Mouse (Mus musculus): ENCODE measurements around the gene Atxn1l. TPM values are rescaled to one million over a fixed set of nuclear protein-coding genes. Genes with fewer than 3 reads are reported as not detected.

Atxn1l gene
- polyA plus RNA-seq, 1 experiment from 2014 or later: 4.8 TPM

DNA sequence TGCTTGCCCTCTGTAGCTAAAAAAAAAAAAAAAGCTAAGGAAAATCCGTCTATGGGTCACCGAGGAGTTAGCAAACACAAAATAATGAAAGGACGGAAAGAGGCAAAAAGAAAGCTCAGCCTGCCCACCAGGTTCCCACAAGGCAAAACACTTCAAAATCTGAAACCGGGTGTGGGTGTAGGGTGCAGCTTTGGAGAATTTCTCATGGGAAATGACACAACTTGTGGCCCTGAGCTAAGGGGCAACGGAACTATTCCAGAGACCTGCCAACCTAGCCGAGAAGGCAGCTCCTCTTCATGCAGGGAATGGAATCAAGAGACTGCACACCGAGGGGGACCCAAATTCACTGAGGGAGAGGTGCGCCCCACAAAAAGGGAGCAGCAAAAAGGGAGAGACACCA is 720 bp downstream of the Atxn1l start:
- no peak for TF ChIP-seq CTCF (IDR thresholded peaks at IDR 0.05; ENCODE audit: low read depth)
- WGBS: 7% methylated on average over 8 of the region's 8 CpGs
- H3K4me1 ChIP-seq (replicated peaks; ENCODE audit: insufficient read depth, low read length): peaks cover 15% of the 10 kb centered on the region; the same call in 1 of the 2 replicates
- H3K27me3 ChIP-seq (ENCODE audit: insufficient read depth, low read length): no peaks in the 10 kb centered on the region
- DNase-seq (ENCODE audit: low spot score) (no peak), ATAC-seq (replicated peaks; ENCODE audit: low FRiP score, low read depth) (no peak; the same call in 1 of the 2 replicates)
- H3K4me3 ChIP-seq (replicated peaks; ENCODE audit: low read depth, low read length): peak overlapping the region; percentile 96
- no peaks in the 10 kb centered on the region for H3K9me3 ChIP-seq (replicated peaks; ENCODE audit: low read length)
- H3K27ac ChIP-seq: peak overlapping the region; percentile 85
- H3K36me3 ChIP-seq (ENCODE audit: insufficient read depth, low read length): peaks cover 22% of the 10 kb centered on the region; the same call in 1 of the 2 replicates
- H3K4me2 ChIP-seq (ENCODE audit: low read length): peak overlapping the region; percentile 94
- H3K9ac ChIP-seq (ENCODE audit: low read depth, low read length): peak overlapping the region; percentile 98

DNA sequence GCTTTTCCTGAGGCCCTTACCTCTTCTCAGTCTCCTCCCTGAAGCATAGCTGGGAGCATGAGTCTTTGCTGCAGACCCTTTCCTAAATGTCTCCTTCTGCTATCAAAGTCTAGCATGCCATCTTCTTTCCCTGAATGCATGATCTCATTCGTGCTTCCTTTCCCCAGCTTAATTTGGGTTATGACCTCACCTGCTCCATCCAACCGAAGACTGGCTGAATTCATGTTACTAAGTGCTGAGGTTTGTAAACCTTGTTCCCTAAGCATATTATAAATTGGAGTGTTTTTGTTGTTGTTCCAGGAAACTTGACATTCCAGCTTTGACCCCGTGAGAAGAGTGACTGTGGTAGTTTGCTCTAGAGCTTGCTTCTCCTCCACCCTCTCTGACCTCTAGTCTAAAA is 3.5 kb downstream of the Atxn1l start:
- DNase-seq (ENCODE audit: low spot score) (no peak), ATAC-seq (replicated peaks; ENCODE audit: low FRiP score, low read depth) (no peak)
- Histone ChIP-seq H3K9me3 (replicated peaks; ENCODE audit: low read length) (no peaks in the 10 kb centered on the region), H3K9ac (ENCODE audit: low read depth, low read length) (no peak overlapping the region), H3K4me3 (replicated peaks; ENCODE audit: low read depth, low read length) (no peak overlapping the region), H3K36me3 (ENCODE audit: insufficient read depth, low read length) (peaks cover 29% of the 10 kb centered on the region; the same call in 1 of the 2 replicates), H3K27ac (no peak overlapping the region), H3K27me3 (ENCODE audit: insufficient read depth, low read length) (no peaks in the 10 kb centered on the region), H3K4me1 (replicated peaks; ENCODE audit: insufficient read depth, low read length) (peaks cover 15% of the 10 kb centered on the region; the same call in 1 of the 2 replicates), H3K4me2 (ENCODE audit: low read length) (no peak overlapping the region)
- 83% methylated on average over 3 of the region's 3 CpGs for WGBS
- TF ChIP-seq CTCF (IDR thresholded peaks at IDR 0.05; ENCODE audit: low read depth): no peak

DNA sequence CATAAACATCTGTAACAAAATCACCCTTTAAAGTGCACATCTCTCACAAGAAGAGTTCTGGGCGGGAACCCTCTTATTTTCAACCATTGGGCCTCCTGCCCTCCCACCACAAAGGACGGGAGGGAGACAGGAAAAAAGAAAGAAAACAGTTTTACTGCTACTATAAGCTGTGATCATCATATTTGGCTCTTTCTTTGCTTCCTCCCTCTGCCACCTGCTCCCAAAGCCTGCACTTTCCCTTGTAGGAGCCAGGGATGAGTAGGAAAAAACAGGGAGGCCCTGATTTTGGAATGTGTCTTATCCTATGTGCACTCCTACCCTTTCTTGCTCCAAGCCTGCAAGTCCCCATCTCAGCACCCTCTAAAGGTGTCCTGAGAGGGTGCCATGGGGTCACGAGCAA is 6.5 kb downstream of the Atxn1l start:
- no peak for DNase-seq (ENCODE audit: low spot score)
- Histone ChIP-seq H3K4me3 (replicated peaks; ENCODE audit: low read depth, low read length) (no peak overlapping the region), H3K9me3 (replicated peaks; ENCODE audit: low read length) (no peaks in the 10 kb centered on the region), H3K27ac (no peak overlapping the region), H3K4me2 (ENCODE audit: low read length) (no peak overlapping the region), H3K4me1 (replicated peaks; ENCODE audit: insufficient read depth, low read length) (peaks cover 4% of the 10 kb centered on the region; the same call in 1 of the 2 replicates), H3K36me3 (ENCODE audit: insufficient read depth, low read length) (peaks cover 31% of the 10 kb centered on the region; the same call in 1 of the 2 replicates), H3K9ac (ENCODE audit: low read depth, low read length) (no peak overlapping the region), H3K27me3 (ENCODE audit: insufficient read depth, low read length) (no peaks in the 10 kb centered on the region)
- WGBS: 67% methylated on average over 3 of the region's 3 CpGs
- no peak for ATAC-seq (replicated peaks; ENCODE audit: low FRiP score, low read depth)
- no peak for TF ChIP-seq CTCF (IDR thresholded peaks at IDR 0.05; ENCODE audit: low read depth)

DNA sequence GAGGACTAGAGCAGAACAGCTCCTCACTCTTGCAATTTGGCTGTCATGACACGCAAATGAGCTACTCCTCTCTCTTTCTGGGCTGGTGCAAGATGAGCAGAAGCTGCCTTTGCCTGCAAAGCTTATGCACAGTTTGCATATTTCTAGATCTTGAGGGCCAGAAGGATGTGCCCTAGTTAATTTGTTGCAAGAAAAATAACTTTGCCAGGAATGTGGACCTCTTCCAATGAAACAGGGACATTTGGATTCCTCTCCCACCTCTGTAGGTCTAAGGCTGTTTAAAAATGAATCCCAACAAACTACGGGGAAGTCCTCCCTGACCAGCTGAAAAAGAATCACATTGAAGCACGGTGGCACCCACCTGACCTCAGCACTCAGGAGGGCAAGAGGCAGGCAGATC is 12.4 kb downstream of the Atxn1l start:
- no peak overlapping the region for H3K4me2 ChIP-seq (ENCODE audit: low read length)
- no peak overlapping the region for H3K4me3 ChIP-seq (replicated peaks; ENCODE audit: low read depth, low read length)
- no peak overlapping the region for H3K9ac ChIP-seq (ENCODE audit: low read depth, low read length)
- DNase-seq (ENCODE audit: low spot score): no peak
- no peaks in the 10 kb centered on the region for H3K27me3 ChIP-seq (ENCODE audit: insufficient read depth, low read length)
- WGBS: 73% methylated on average over 3 of the region's 3 CpGs
- TF ChIP-seq CTCF (IDR thresholded peaks at IDR 0.05; ENCODE audit: low read depth): no peak
- no peak for ATAC-seq (replicated peaks; ENCODE audit: low FRiP score, low read depth)
- peaks cover 60% of the 10 kb centered on the region for H3K36me3 ChIP-seq (ENCODE audit: insufficient read depth, low read length)
- no peaks in the 10 kb centered on the region for H3K9me3 ChIP-seq (replicated peaks; ENCODE audit: low read length)
- H3K4me1 ChIP-seq (replicated peaks; ENCODE audit: insufficient read depth, low read length): no peaks in the 10 kb centered on the region
- no peak overlapping the region for H3K27ac ChIP-seq

DNA sequence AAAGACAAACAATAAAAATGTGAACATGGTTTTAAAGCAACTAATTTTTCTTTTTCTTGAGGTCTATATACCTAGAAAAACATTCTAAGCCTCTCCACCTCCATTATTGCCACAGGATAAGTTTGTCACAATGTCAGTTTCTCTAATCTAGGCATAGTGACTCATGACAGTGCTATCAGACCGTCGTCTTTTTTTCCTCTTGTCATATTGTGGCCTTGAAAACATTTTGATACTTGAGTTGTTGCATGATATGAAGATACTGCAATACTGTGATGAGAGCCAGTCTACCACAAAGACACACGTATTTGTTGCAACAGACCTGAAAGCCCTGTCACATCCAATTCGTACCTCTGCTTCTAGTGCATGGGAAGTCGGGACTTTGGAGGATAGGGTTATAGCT is 22.6 kb downstream of the Atxn1l start:
- no peak for TF ChIP-seq CTCF (IDR thresholded peaks at IDR 0.05; ENCODE audit: low read depth)
- Histone ChIP-seq H3K4me3 (replicated peaks; ENCODE audit: low read depth, low read length) (no peak overlapping the region), H3K36me3 (ENCODE audit: insufficient read depth, low read length) (peaks cover 65% of the 10 kb centered on the region), H3K4me1 (replicated peaks; ENCODE audit: insufficient read depth, low read length) (no peaks in the 10 kb centered on the region), H3K27ac (no peak overlapping the region), H3K9ac (ENCODE audit: low read depth, low read length) (no peak overlapping the region), H3K4me2 (ENCODE audit: low read length) (no peak overlapping the region), H3K9me3 (replicated peaks; ENCODE audit: low read length) (no peaks in the 10 kb centered on the region), H3K27me3 (ENCODE audit: insufficient read depth, low read length) (no peaks in the 10 kb centered on the region)
- WGBS: 92% methylated on average over 5 of the region's 5 CpGs
- ATAC-seq (replicated peaks; ENCODE audit: low FRiP score, low read depth): no peak
- DNase-seq (ENCODE audit: low spot score): no peak

DNA sequence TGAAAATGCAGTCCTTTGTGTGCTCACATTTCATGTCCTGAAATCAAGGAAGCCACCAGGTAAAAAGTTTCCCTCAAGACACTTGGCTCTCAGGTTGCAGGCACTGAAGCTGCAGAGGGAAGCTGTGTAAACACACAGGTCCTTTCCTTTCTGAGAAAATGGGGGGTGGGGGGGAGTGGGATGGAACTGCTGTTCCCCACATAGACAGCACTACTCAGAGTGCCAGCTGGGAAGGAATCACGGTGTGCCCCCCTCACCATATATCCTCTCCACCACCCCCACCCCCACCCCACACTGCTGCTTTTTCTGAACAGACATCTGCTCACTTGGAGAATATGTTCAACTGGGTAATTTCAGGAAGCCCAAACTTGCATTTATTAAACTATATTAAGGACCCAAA is 25.0 kb downstream of the Atxn1l start:
- H3K36me3 ChIP-seq (ENCODE audit: insufficient read depth, low read length): peaks cover 62% of the 10 kb centered on the region
- no peak for ATAC-seq (replicated peaks; ENCODE audit: low FRiP score, low read depth)
- DNase-seq (ENCODE audit: low spot score): no peak
- H3K27me3 ChIP-seq (ENCODE audit: insufficient read depth, low read length): no peaks in the 10 kb centered on the region
- H3K4me2 ChIP-seq (ENCODE audit: low read length): no peak overlapping the region
- H3K4me3 ChIP-seq (replicated peaks; ENCODE audit: low read depth, low read length): no peak overlapping the region
- no peaks in the 10 kb centered on the region for H3K9me3 ChIP-seq (replicated peaks; ENCODE audit: low read length)
- H3K4me1 ChIP-seq (replicated peaks; ENCODE audit: insufficient read depth, low read length): no peaks in the 10 kb centered on the region
- 95% methylated on average over 1 of the region's 1 CpGs for WGBS
- no peak for TF ChIP-seq CTCF (IDR thresholded peaks at IDR 0.05; ENCODE audit: low read depth)
- H3K27ac ChIP-seq: no peak overlapping the region
- no peak overlapping the region for H3K9ac ChIP-seq (ENCODE audit: low read depth, low read length)

DNA sequence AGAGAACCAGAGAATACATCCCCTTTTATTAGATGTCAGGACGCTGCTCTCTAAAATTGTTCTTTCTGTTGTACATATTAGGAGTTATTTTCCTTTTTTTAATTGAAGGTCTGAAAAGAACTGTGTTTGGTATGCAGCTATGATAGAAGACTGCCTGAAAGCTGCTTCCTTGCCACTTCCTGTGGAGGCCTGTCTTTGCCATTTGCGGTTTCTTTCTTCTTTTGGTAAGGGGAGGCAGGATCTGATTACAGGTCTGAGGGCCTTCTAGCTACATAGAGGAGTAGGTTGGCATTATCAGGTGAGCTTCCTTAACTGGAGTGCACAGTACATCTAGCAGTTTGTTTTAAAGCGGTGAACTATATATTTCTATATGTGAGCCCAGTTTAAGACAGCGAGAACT is 29.6 kb downstream of the Atxn1l start:
- Histone ChIP-seq H3K9me3 (replicated peaks; ENCODE audit: low read length) (no peaks in the 10 kb centered on the region), H3K27ac (no peak overlapping the region), H3K36me3 (ENCODE audit: insufficient read depth, low read length) (peaks cover 29% of the 10 kb centered on the region), H3K4me3 (replicated peaks; ENCODE audit: low read depth, low read length) (no peak overlapping the region), H3K9ac (ENCODE audit: low read depth, low read length) (no peak overlapping the region), H3K4me1 (replicated peaks; ENCODE audit: insufficient read depth, low read length) (peaks cover 4% of the 10 kb centered on the region), H3K4me2 (ENCODE audit: low read length) (no peak overlapping the region), H3K27me3 (ENCODE audit: insufficient read depth, low read length) (no peaks in the 10 kb centered on the region)
- DNase-seq (ENCODE audit: low spot score) (no peak), ATAC-seq (replicated peaks; ENCODE audit: low FRiP score, low read depth) (no peak)
- WGBS: 88% methylated on average over 4 of the region's 4 CpGs
- no peak for TF ChIP-seq CTCF (IDR thresholded peaks at IDR 0.05; ENCODE audit: low read depth)

All from kidney, postnatal 0 days (tissue).